Mouse (Mus musculus): Measurements from ENCODE around the gene Olfr1019.

GRCm38 (mm10) chr2:85885340-85885739 is 40.1 kb upstream of the Olfr1019 start, which contains the start of gene Olfr1023:
- TF ChIP-seq CTCF (IDR thresholded peaks at IDR 0.05; ENCODE audit: low read depth): no peak
- TF ChIP-seq EP300 (IDR thresholded peaks at IDR 0.05; ENCODE audit: low read depth): no peak
